Mouse (Mus musculus) ES-E14 (cell line): ENCODE data around the gene Ly6g5c.

Experiments
- CHD2 ChIP-seq: IDR thresholded peaks from 2 replicates; pipeline ENCODE4 v1.6.1; 2014; ENCODE audit warnings: mild to moderate bottlenecking, low read depth, low read length, inconsistent platforms
- HCFC1 ChIP-seq: IDR thresholded peaks from 2 replicates; pipeline ENCODE4 v1.6.1; 2012; ENCODE audit warnings: low read length, inconsistent platforms, borderline replicate concordance; ENCODE audit not compliant: insufficient read depth

- TF ChIP-seq HCFC1 = no peak
- TF ChIP-seq CHD2 = no peak
Observed at GRCm38 (mm10) chr17:35147922-35148639, 40.0 kb downstream of the Ly6g5c start.
